In the genomic region with DNA sequence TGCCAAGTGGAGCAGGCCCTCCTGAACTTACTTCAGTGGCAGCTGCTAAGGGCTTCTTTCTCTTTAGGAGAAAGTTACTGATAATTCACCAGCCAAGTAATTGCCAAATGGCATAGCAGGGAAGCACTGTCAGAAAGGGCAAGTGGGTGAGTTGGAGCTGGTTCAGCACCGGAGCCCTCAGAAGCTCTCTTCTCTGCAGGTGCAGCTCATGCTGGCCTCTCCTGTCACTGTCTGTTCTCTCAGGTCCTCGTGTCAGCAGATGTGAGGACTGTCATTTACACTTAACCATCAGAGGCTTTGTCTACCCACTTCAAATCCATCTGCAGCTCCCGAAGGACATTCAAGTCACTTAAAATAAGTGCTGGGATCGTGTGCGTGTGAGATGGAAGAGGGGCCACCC, we compare ENCODE assay signal across 19 mouse cellular contexts.
DNase-seq lines count a peak whose midpoint lies in the region; ATAC-seq and TF ChIP-seq lines count a peak whose summit lies in the region.
"Had no signal": no experiment of that assay in that cellular context is flagged by ENCODE, and none has a peak within 500 bp of the region (broad histone marks: within the 10 kb centered on the region; RNA-seq: fewer than 3 reads in every experiment).

No protein-coding gene starts in this region.

- ATAC-seq in hindbrain, embryonic 11.5 days (ENCODE audit: low FRiP score) = no peak
- ATAC-seq: forebrain, embryonic 15.5 days; hindbrain, embryonic 16.5 days; Patski had no signal

- H3K27ac ChIP-seq in thymus, adult 2 months (ENCODE audit: control insufficient read depth, insufficient read depth, low read length) = peak overlapping the region; percentile 39; the same call in 1 of the 2 replicates
- no peak overlapping the region for H3K27ac ChIP-seq in hindbrain, embryonic 11.5 days (ENCODE audit: low read depth, low read length)
- H3K27ac ChIP-seq: embryonic facial prominence, embryonic 10.5 days; embryonic facial prominence, embryonic 13.5 days; forebrain, embryonic 12.5 days; forebrain, embryonic 15.5 days; heart, embryonic 10.5 days; heart, embryonic 13.5 days; hindbrain, embryonic 12.5 days had no signal

- no peak overlapping the region for H3K4me2 ChIP-seq in hindbrain, embryonic 11.5 days (replicated peaks; ENCODE audit: low read depth, low read length)
- H3K4me2 ChIP-seq: embryonic facial prominence, embryonic 13.5 days; forebrain, embryonic 12.5 days; forebrain, embryonic 15.5 days; heart, embryonic 13.5 days; hindbrain, embryonic 12.5 days had no signal

- WGBS in thymus, adult 2 months = 14% methylated on average over 5 of the region's 5 CpGs
- WGBS in lung, adult 2 months = 77% methylated on average over 5 of the region's 5 CpGs
- 77% methylated on average over 5 of the region's 5 CpGs for WGBS in hindbrain, embryonic 11.5 days

- no peaks in the 10 kb centered on the region for H3K27me3 ChIP-seq in thymus, adult 2 months (ENCODE audit: control insufficient read depth, insufficient read depth, low read length)
- H3K27me3 ChIP-seq in hindbrain, embryonic 11.5 days (ENCODE audit: control insufficient read depth, insufficient read depth, low read length) = no peaks in the 10 kb centered on the region
- H3K27me3 ChIP-seq: CH12.LX; embryonic facial prominence, embryonic 13.5 days; forebrain, embryonic 15.5 days; hindbrain, embryonic 12.5 days; Patski had no signal

- peaks cover 19% of the 10 kb centered on the region for H3K4me1 ChIP-seq in thymus, adult 2 months (replicated peaks; ENCODE audit: control insufficient read depth, insufficient read depth, low read length)
- H3K4me1 ChIP-seq in lung, adult 2 months (ENCODE audit: control insufficient read depth, insufficient read depth, low read length) = no peaks in the 10 kb centered on the region
- H3K4me1 ChIP-seq in hindbrain, embryonic 11.5 days (replicated peaks; ENCODE audit: control insufficient read depth, insufficient read depth, low read length) = no peaks in the 10 kb centered on the region
- H3K4me1 ChIP-seq: embryonic facial prominence, embryonic 13.5 days; forebrain, embryonic 12.5 days; forebrain, embryonic 15.5 days; hindbrain, embryonic 12.5 days had no signal

- TF ChIP-seq CTCF in thymus, adult 2 months (IDR thresholded peaks at IDR 0.05; ENCODE audit: borderline replicate concordance, control insufficient read depth, extremely low read depth, insufficient read depth, low read length, poor library complexity) = no peak
- TF ChIP-seq CTCF in lung, adult 2 months (IDR thresholded peaks at IDR 0.05; ENCODE audit: insufficient read depth, low read length) = no peak

- no peak overlapping the region for H3K4me3 ChIP-seq in thymus, adult 2 months (ENCODE audit: control insufficient read depth, insufficient read depth, low read length)
- no peak overlapping the region for H3K4me3 ChIP-seq in lung, adult 2 months (replicated peaks; ENCODE audit: extremely low read depth, low read depth, low read length)
- H3K4me3 ChIP-seq in hindbrain, embryonic 11.5 days (ENCODE audit: low read depth, low read length) = no peak overlapping the region
- H3K4me3 ChIP-seq: embryonic facial prominence, embryonic 10.5 days; embryonic facial prominence, embryonic 13.5 days; erythroblast, embryonic 14.5 days; forebrain, embryonic 12.5 days; forebrain, embryonic 15.5 days; heart, embryonic 10.5 days; heart, embryonic 13.5 days; hindbrain, embryonic 12.5 days had no signal

- DNase-seq in naive thymus-derived CD4-positive, alpha-beta T cell, adult 2 months (ENCODE audit: low read depth) = peak; percentile 4
- DNase-seq in thymus, adult 2 months = peak; percentile 56
- DNase-seq in thymus, postnatal 14 days = peak; percentile 74
- DNase-seq in thymus, postnatal 4 days = peak; percentile 64
- DNase-seq in kidney, adult 8-10 months = no peak
- DNase-seq in lung, adult 2 months = no peak
- no peak for DNase-seq in hindbrain, embryonic 11.5 days (ENCODE audit: low spot score)

- no peaks in the 10 kb centered on the region for H3K9me3 ChIP-seq in hindbrain, embryonic 11.5 days (ENCODE audit: control insufficient read depth, low read length)
- H3K9me3 ChIP-seq: embryonic facial prominence, embryonic 10.5 days; embryonic facial prominence, embryonic 13.5 days; forebrain, embryonic 12.5 days; forebrain, embryonic 15.5 days; G1E; heart, embryonic 10.5 days; heart, embryonic 13.5 days; hindbrain, embryonic 12.5 days had no signal

- H3K9ac ChIP-seq in hindbrain, embryonic 11.5 days (ENCODE audit: low read depth, low read length) = no peak overlapping the region
- H3K9ac ChIP-seq: embryonic facial prominence, embryonic 13.5 days; forebrain, embryonic 12.5 days; forebrain, embryonic 15.5 days; heart, embryonic 13.5 days; hindbrain, embryonic 12.5 days had no signal

- H3K36me3 ChIP-seq in thymus, adult 2 months (ENCODE audit: control insufficient read depth, insufficient read depth, low read length) = no peaks in the 10 kb centered on the region
- H3K36me3 ChIP-seq in hindbrain, embryonic 11.5 days (ENCODE audit: control insufficient read depth, insufficient read depth, low read length) = no peaks in the 10 kb centered on the region
- H3K36me3 ChIP-seq: embryonic facial prominence, embryonic 10.5 days; embryonic facial prominence, embryonic 13.5 days; forebrain, embryonic 12.5 days; forebrain, embryonic 15.5 days; heart, embryonic 10.5 days; heart, embryonic 13.5 days; hindbrain, embryonic 12.5 days had no signal

- TF ChIP-seq POLR2A in thymus, adult 2 months (IDR thresholded peaks at IDR 0.05; ENCODE audit: control insufficient read depth, extremely low read depth, insufficient read depth, low read length, poor library complexity) = no peak
- TF ChIP-seq POLR2A in lung, adult 2 months (IDR thresholded peaks at IDR 0.05; ENCODE audit: borderline replicate concordance, extremely low read depth, low read depth, low read length) = no peak

Comparison
In these comparisons a context has a peak if more than half of its experiments do, and no peak if none do; other contexts are left out.
1. DNase-seq: peak in naive thymus-derived CD4-positive, alpha-beta T cell, adult 2 months (single experiment), thymus, adult 2 months (single experiment), thymus, postnatal 14 days (single experiment) and thymus, postnatal 4 days (single experiment); none in kidney, adult 8-10 months (0 of 2), lung, adult 2 months (single experiment) and hindbrain, embryonic 11.5 days (single experiment).